34 mouse cellular contexts compared by ENCODE assay signal in the genomic region with DNA sequence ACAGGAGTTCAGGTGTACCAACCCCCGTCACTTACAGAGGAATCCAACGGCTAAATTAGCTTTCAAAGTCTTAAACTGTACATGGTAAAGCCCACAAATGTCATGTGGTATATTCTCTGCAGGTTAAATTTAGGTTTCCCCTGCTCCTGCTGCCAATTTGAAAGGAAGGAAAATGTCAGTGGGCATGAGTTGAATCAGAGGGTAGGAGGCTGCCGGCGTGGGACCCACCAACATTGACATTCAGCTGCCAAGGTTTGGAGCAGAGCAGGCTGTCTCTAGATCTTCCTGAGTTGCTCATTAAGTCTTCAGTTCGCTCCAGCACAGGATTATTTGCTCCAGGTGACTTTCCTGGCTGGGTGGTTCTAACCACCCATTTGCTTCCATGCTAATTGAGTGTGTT.
A peak's percentile ranks its signal among the peaks of the same experiment; 100 is the strongest.
DNase-seq lines count a peak whose midpoint lies in the region; ATAC-seq lines count a peak whose summit lies in the region.
"Had no signal": no experiment of that assay in that cellular context is flagged by ENCODE, and none has a peak within 500 bp of the region (broad histone marks: within the 10 kb centered on the region; RNA-seq: fewer than 3 reads in every experiment).

No protein-coding gene starts in this region.

- 86% methylated on average over 5 of the region's 5 CpGs for WGBS in forebrain, embryonic 10.5 days
- 82% methylated on average over 5 of the region's 5 CpGs for WGBS in forebrain, embryonic 11.5 days

- no peaks in the 10 kb centered on the region for H3K36me3 ChIP-seq in forebrain, embryonic 10.5 days (replicated peaks)
- no peaks in the 10 kb centered on the region for H3K36me3 ChIP-seq in forebrain, embryonic 11.5 days (ENCODE audit: control insufficient read depth, insufficient read depth, low read length)
- H3K36me3 ChIP-seq: embryonic facial prominence, embryonic 13.5 days; G1E; heart, embryonic 12.5 days; limb, embryonic 10.5 days; liver, embryonic 15.5 days; lung, embryonic 15.5 days; midbrain, embryonic 13.5 days; neural tube, embryonic 13.5 days had no signal

- no peak overlapping the region for H3K9ac ChIP-seq in forebrain, embryonic 11.5 days (ENCODE audit: low read length)
- H3K9ac ChIP-seq: embryonic facial prominence, embryonic 13.5 days; heart, embryonic 12.5 days; liver, embryonic 15.5 days; lung, embryonic 15.5 days; midbrain, embryonic 13.5 days; neural tube, embryonic 13.5 days had no signal

- ATAC-seq in forebrain, embryonic 11.5 days (replicated peaks; ENCODE audit: low FRiP score) = no peak
- ATAC-seq: forebrain, embryonic 16.5 days; intestine, postnatal 0 days; midbrain, embryonic 13.5 days had no signal

- peak; percentile 3 to 16 for DNase-seq in left cerebral cortex, adult 18-20 months (ENCODE audit: low spot score in 2 of 2)
- no peak for DNase-seq in left cerebral cortex, postnatal 10 days (ENCODE audit: extremely low spot score in 1 of 2, low spot score in 2 of 2)
- peak; percentile 13 to 45 for DNase-seq in frontal cortex, adult 2 months (ENCODE audit: extremely low spot score in 1 of 2, low spot score in 1 of 2)
- DNase-seq in right cerebral cortex, adult 2 months (ENCODE audit: low spot score in 2 of 2) = peak; percentile 15 to 20
- no peak for DNase-seq in forebrain, embryonic 10.5 days (ENCODE audit: extremely low spot score, low spot score)
- DNase-seq in forebrain, embryonic 11.5 days (ENCODE audit: low spot score) = no peak
- no peak for DNase-seq in kidney, postnatal 36 days
- DNase-seq: adrenal gland, adult 2 months; B cell, adult 2 months; cerebellum, adult 18-20 months; cerebellum, postnatal 25 days; embryo, embryonic 11 days; gastrocnemius, adult 2 months; heart, adult 11 months; heart, postnatal 14 days; kidney, postnatal 25 days; liver; lung, postnatal 36 days; retina, postnatal 1 day; thymus, postnatal 14 days had no signal

- no peaks in the 10 kb centered on the region for H3K27me3 ChIP-seq in forebrain, embryonic 10.5 days (ENCODE audit: poor library complexity, severe bottlenecking)
- H3K27me3 ChIP-seq in forebrain, embryonic 11.5 days (ENCODE audit: control insufficient read depth, insufficient read depth, low read length) = no peaks in the 10 kb centered on the region
- H3K27me3 ChIP-seq: CH12.LX; embryonic facial prominence, embryonic 13.5 days; heart, embryonic 12.5 days; liver, embryonic 15.5 days; lung, embryonic 15.5 days; megakaryocyte, embryonic 14.5 days; midbrain, embryonic 13.5 days; neural tube, embryonic 13.5 days had no signal

- intact Hi-C loops in left cerebral cortex, postnatal 10 days (cut with DNase I) = no loop called here

- H3K27ac ChIP-seq in forebrain, embryonic 10.5 days = no peak overlapping the region
- H3K27ac ChIP-seq in forebrain, embryonic 11.5 days (ENCODE audit: low read depth, low read length) = no peak overlapping the region
- H3K27ac ChIP-seq: embryonic facial prominence, embryonic 13.5 days; gastrocnemius, adult 2 months; limb, embryonic 10.5 days; liver, embryonic 15.5 days; lung, embryonic 15.5 days; midbrain, embryonic 13.5 days; neural tube, embryonic 13.5 days had no signal

- no peaks in the 10 kb centered on the region for H3K4me1 ChIP-seq in forebrain, embryonic 10.5 days
- H3K4me1 ChIP-seq in forebrain, embryonic 11.5 days (replicated peaks; ENCODE audit: control insufficient read depth, insufficient read depth, low read length) = no peaks in the 10 kb centered on the region
- H3K4me1 ChIP-seq: embryonic facial prominence, embryonic 13.5 days; heart, embryonic 12.5 days; limb, embryonic 10.5 days; liver, embryonic 15.5 days; lung, embryonic 15.5 days; megakaryocyte, embryonic 14.5 days; midbrain, embryonic 13.5 days; neural tube, embryonic 13.5 days had no signal

- no peaks in the 10 kb centered on the region for H3K9me3 ChIP-seq in forebrain, embryonic 10.5 days
- H3K9me3 ChIP-seq in forebrain, embryonic 11.5 days (ENCODE audit: control insufficient read depth, low read length) = no peaks in the 10 kb centered on the region
- H3K9me3 ChIP-seq: embryonic facial prominence, embryonic 13.5 days; G1E; limb, embryonic 10.5 days; liver, embryonic 15.5 days; lung, embryonic 15.5 days; midbrain, embryonic 13.5 days; neural tube, embryonic 13.5 days had no signal

- no peak overlapping the region for H3K4me2 ChIP-seq in forebrain, embryonic 11.5 days (ENCODE audit: low read depth, low read length, severe bottlenecking)
- H3K4me2 ChIP-seq: embryonic facial prominence, embryonic 13.5 days; heart, embryonic 12.5 days; liver, embryonic 15.5 days; lung, embryonic 15.5 days; midbrain, embryonic 13.5 days; neural tube, embryonic 13.5 days had no signal

- no peak overlapping the region for H3K4me3 ChIP-seq in forebrain, embryonic 10.5 days
- no peak overlapping the region for H3K4me3 ChIP-seq in forebrain, embryonic 11.5 days (ENCODE audit: low read depth, low read length)
- H3K4me3 ChIP-seq: embryonic facial prominence, embryonic 13.5 days; erythroblast, embryonic 14.5 days; gastrocnemius, adult 2 months; heart, embryonic 12.5 days; limb, embryonic 10.5 days; liver, embryonic 15.5 days; lung, embryonic 15.5 days; megakaryocyte, embryonic 14.5 days; midbrain, embryonic 13.5 days; myocyte; neural tube, embryonic 13.5 days had no signal

Comparison
In these comparisons a context has a peak if more than half of its experiments do, and no peak if none do; other contexts are left out.
1. DNase-seq: peak in left cerebral cortex, adult 18-20 months (2 of 2), frontal cortex, adult 2 months (2 of 2) and right cerebral cortex, adult 2 months (2 of 2); none in left cerebral cortex, postnatal 10 days (0 of 2), forebrain, embryonic 10.5 days (single experiment), forebrain, embryonic 11.5 days (single experiment) and kidney, postnatal 36 days (0 of 2).